Mouse (Mus musculus) forebrain, embryonic 12.5 days (tissue): Measurements from ENCODE around the gene Rad52. TPM values are rescaled to one million over a fixed set of nuclear protein-coding genes. Genes with fewer than 3 reads are reported as not detected.

Experiments
- ATAC-seq: fragments of 200-750 bp; cut with Nextera tagmentation; 2 replicates; pipeline ENCODE4 v1.8.0; 2017; ENCODE audit warnings: moderate TSS enrichment; ENCODE audit not compliant: low FRiP score
- H3K27ac ChIP-seq: fragments of 300-500 bp; sonication (generic); 2 replicates; pipeline ENCODE4 v1.5.1; 2016; ENCODE audit warnings: mild to moderate bottlenecking
- H3K27me3 ChIP-seq: fragments of 300-500 bp; sonication (generic); 2 replicates; pipeline ENCODE4 v1.6.1; 2016; ENCODE audit warnings: mild to moderate bottlenecking
- H3K36me3 ChIP-seq: fragments of 300-500 bp; sonication (generic); replicated peaks from 2 replicates; pipeline ENCODE4 v1.6.1; 2016; ENCODE audit warnings: mild to moderate bottlenecking
- H3K4me1 ChIP-seq: fragments of 300-500 bp; sonication (generic); 2 replicates; pipeline ENCODE4 v1.6.1; 2016
- H3K4me2 ChIP-seq: fragments of 300-500 bp; sonication (generic); 2 replicates; pipeline ENCODE4 v1.6.1; 2016; ENCODE audit warnings: mild to moderate bottlenecking, moderate library complexity
- H3K4me3 ChIP-seq: fragments of 300-500 bp; sonication (generic); replicated peaks from 2 replicates; pipeline ENCODE4 v1.5.1; 2016; ENCODE audit warnings: mild to moderate bottlenecking
- H3K9ac ChIP-seq: fragments of 300-500 bp; sonication (generic); 2 replicates; pipeline ENCODE4 v1.6.1; 2016; ENCODE audit warnings: mild to moderate bottlenecking
- H3K9me3 ChIP-seq: fragments of 300-500 bp; sonication (generic); 2 replicates; pipeline ENCODE4 v1.6.1; 2016
- WGBS: fragments of 180-500 bp; shearing (Covaris S2); methylation state at CpG from one replicate; pipeline ENCODE4 v1.1.7; 2016; 5-methylcytosine and 5-hydroxymethylcytosine counted together
- polyA plus RNA-seq: library from polyadenylated mRNA; unstranded; fragments of >200 nt; fragmentation: Nextera tagmentation; extraction: Ambion mirVana; gene quantifications from 2 replicates; pipeline ENCODE4 v1.2.1, GENCODE M21; 2016

Rad52 gene
- polyA plus RNA-seq, 1 experiment from 2014 or later = 22.8 TPM

GRCm38 (mm10) chr6:119918561-119919181 is 16.2 kb downstream of the Rad52 start:
- H3K36me3 ChIP-seq = peaks cover 81% of the 10 kb centered on the region
- WGBS = 89% methylated on average over 16 of the region's 16 CpGs
- no peak for ATAC-seq

GRCm38 (mm10) chr6:119922136-119922535 is 19.6 kb downstream of the Rad52 start:
- Histone ChIP-seq H3K9me3 (no peaks in the 10 kb centered on the region), H3K4me2 (no peak overlapping the region), H3K27ac (no peak overlapping the region), H3K36me3 (peaks cover 83% of the 10 kb centered on the region), H3K4me1 (no peaks in the 10 kb centered on the region), H3K4me3 (no peak overlapping the region), H3K9ac (no peak overlapping the region), H3K27me3 (no peaks in the 10 kb centered on the region)
- WGBS = 86% methylated on average over 3 of the region's 3 CpGs
- no peak for ATAC-seq

More at GRCm38 (mm10) chr6:119918561-119919181, 16.2 kb downstream of the Rad52 start:
- Histone ChIP-seq H3K9me3 (no peaks in the 10 kb centered on the region), H3K4me2 (no peak overlapping the region), H3K4me1 (no peaks in the 10 kb centered on the region), H3K27me3 (no peaks in the 10 kb centered on the region), H3K9ac (no peak overlapping the region), H3K27ac (no peak overlapping the region), H3K4me3 (no peak overlapping the region)

DNA sequence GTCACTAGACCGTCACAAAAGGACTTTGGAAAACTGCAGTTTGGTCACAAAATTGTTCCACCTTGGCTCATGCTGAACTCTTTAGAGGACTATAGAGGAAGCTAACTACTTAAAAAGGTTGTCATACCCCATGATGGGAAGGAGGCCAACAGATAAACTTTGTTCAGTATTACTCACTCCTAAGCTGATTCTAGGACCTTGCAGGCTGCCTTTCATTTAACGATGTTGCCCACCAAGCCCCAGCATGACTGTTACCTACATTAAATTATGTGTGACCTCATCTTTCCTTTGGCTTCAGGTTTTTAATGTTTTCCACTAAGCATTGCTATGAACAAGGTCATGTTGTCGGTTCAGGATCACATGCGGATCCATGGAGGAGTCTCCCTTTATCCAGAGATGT is 20.0 kb downstream of the Rad52 start:
- H3K4me3 ChIP-seq = no peak overlapping the region
- H3K27ac ChIP-seq = no peak overlapping the region
- no peaks in the 10 kb centered on the region for H3K4me1 ChIP-seq
- no peak for ATAC-seq
- H3K9ac ChIP-seq = no peak overlapping the region
- no peaks in the 10 kb centered on the region for H3K9me3 ChIP-seq
- no peaks in the 10 kb centered on the region for H3K27me3 ChIP-seq
- WGBS = 93% methylated on average over 4 of the region's 4 CpGs
- peaks cover 84% of the 10 kb centered on the region for H3K36me3 ChIP-seq
- H3K4me2 ChIP-seq = no peak overlapping the region

GRCm38 (mm10) chr6:119924235-119925005 is 21.9 kb downstream of the Rad52 start:
- 55% methylated on average over 4 of the region's 4 CpGs for WGBS
- Histone ChIP-seq H3K4me3 (no peak overlapping the region), H3K36me3 (peaks cover 87% of the 10 kb centered on the region), H3K9ac (no peak overlapping the region), H3K9me3 (no peaks in the 10 kb centered on the region), H3K4me1 (no peaks in the 10 kb centered on the region), H3K27ac (no peak overlapping the region), H3K27me3 (no peaks in the 10 kb centered on the region), H3K4me2 (no peak overlapping the region)
- ATAC-seq = no peak

Other genes starting within 250 kb of the Rad52 start
- 32.9 and 34.9 TPM in 2 replicates for gene Erc1, start 54.5 kb upstream of the Rad52 start, polyA plus RNA-seq
- 65.5 and 77.6 TPM in 2 replicates for gene Wnk1, start 136.0 kb downstream of the Rad52 start, polyA plus RNA-seq
- not detected in 2 replicates for gene Ninj2, start 190.7 kb downstream of the Rad52 start, polyA plus RNA-seq